Mouse (Mus musculus): ENCODE data around the gene Frmd5. TPM values are rescaled to one million over a fixed set of nuclear protein-coding genes. Genes with fewer than 3 reads are reported as not detected.

Frmd5 gene
- polyA plus RNA-seq, 1 experiment = 47.8 TPM

GRCm38 (mm10) chr2:121601543-121601942 lies 205.3 kb downstream of the Frmd5 start:
- H3K27ac ChIP-seq (ENCODE audit: insufficient read depth, low read length) = no peak overlapping the region
- H3K4me1 ChIP-seq (ENCODE audit: control insufficient read depth, insufficient read depth, low read length) = no peaks in the 10 kb centered on the region

DNA sequence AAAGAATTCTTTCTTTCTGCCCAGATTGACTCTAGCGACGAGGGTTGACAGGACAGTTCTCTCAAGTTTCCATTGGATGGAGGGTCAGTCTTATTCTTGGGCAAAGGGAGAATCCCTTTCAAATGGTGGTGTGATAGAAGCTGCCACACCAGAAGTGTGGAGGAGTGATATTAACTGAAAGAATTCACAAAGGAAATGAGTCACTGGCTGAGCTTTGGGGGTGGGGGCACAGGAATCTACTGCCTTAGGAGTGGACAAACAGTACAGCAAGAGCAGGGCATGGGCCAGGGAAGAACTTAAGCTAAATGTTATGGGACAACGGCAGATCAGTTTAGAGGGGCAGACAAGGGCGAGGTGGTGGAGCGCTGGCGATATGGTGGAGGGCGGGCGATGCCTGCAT lies 206.2 kb downstream of the Frmd5 start:
- no peaks in the 10 kb centered on the region for H3K4me1 ChIP-seq (ENCODE audit: control insufficient read depth, insufficient read depth, low read length)
- no peak overlapping the region for H3K4me3 ChIP-seq (ENCODE audit: insufficient read depth, low read length)
- H3K27ac ChIP-seq (ENCODE audit: insufficient read depth, low read length) = no peak overlapping the region
- TF ChIP-seq CTCF (IDR thresholded peaks at IDR 0.05; ENCODE audit: extremely low read depth, insufficient read depth, low read length) (no peak), POLR2A (IDR thresholded peaks at IDR 0.05; ENCODE audit: extremely low read depth, insufficient read depth, low read length) (no peak)

More at GRCm38 (mm10) chr2:121601543-121601942, 205.3 kb downstream of the Frmd5 start:
- TF ChIP-seq CTCF (IDR thresholded peaks at IDR 0.05; ENCODE audit: extremely low read depth, insufficient read depth, low read length) (no peak), POLR2A (IDR thresholded peaks at IDR 0.05; ENCODE audit: extremely low read depth, insufficient read depth, low read length) (no peak)
- H3K4me3 ChIP-seq (ENCODE audit: insufficient read depth, low read length) = no peak overlapping the region

GRCm38 (mm10) chr2:121598249-121598648 lies 208.6 kb downstream of the Frmd5 start:
- Histone ChIP-seq H3K4me3 (ENCODE audit: insufficient read depth, low read length) (no peak overlapping the region), H3K27ac (ENCODE audit: insufficient read depth, low read length) (no peak overlapping the region), H3K4me1 (ENCODE audit: control insufficient read depth, insufficient read depth, low read length) (peaks cover 5% of the 10 kb centered on the region; the same call in 1 of the 2 replicates)
- no peak for TF ChIP-seq CTCF (IDR thresholded peaks at IDR 0.05; ENCODE audit: extremely low read depth, insufficient read depth, low read length)
- no peak for TF ChIP-seq POLR2A (IDR thresholded peaks at IDR 0.05; ENCODE audit: extremely low read depth, insufficient read depth, low read length)

DNA sequence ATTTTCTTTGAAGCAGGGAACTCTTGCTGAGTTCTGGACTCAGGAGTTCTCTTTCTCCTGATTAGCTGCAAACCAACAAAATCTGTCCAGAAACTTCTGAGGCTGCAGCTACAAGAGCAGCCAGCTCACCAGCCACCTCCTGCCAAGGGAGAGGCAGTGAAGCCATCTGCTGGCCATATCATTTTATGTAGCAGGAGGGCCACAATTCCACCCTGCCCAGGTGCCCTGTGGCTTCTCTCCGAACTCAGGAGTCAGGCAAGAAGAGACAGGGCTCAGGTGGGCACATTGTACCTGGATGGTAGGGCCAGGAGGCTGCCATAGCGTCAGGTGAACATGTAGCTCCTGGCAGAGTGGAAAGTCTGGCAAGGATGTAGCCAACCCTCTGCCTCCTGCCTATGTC lies 210.3 kb downstream of the Frmd5 start:
- no peak overlapping the region for H3K4me3 ChIP-seq (ENCODE audit: insufficient read depth, low read length)
- TF ChIP-seq CTCF (IDR thresholded peaks at IDR 0.05; ENCODE audit: extremely low read depth, insufficient read depth, low read length) = 0 out of 2 replicates have a peak, but pooled peaks have one; percentile 8
- TF ChIP-seq POLR2A (IDR thresholded peaks at IDR 0.05; ENCODE audit: extremely low read depth, insufficient read depth, low read length) = no peak
- peaks cover 5% of the 10 kb centered on the region; the same call in 1 of the 2 replicates for H3K4me1 ChIP-seq (ENCODE audit: control insufficient read depth, insufficient read depth, low read length)
- H3K27ac ChIP-seq (ENCODE audit: insufficient read depth, low read length) = no peak overlapping the region

GRCm38 (mm10) chr2:121594660-121595291 lies 212.1 kb downstream of the Frmd5 start:
- TF ChIP-seq CTCF (IDR thresholded peaks at IDR 0.05; ENCODE audit: extremely low read depth, insufficient read depth, low read length) = no peak
- TF ChIP-seq POLR2A (IDR thresholded peaks at IDR 0.05; ENCODE audit: extremely low read depth, insufficient read depth, low read length) = no peak
- Histone ChIP-seq H3K4me1 (ENCODE audit: control insufficient read depth, insufficient read depth, low read length) (peaks cover 5% of the 10 kb centered on the region; the same call in 1 of the 2 replicates), H3K27ac (ENCODE audit: insufficient read depth, low read length) (no peak overlapping the region), H3K4me3 (ENCODE audit: insufficient read depth, low read length) (no peak overlapping the region)

- H3K4me1 ChIP-seq (ENCODE audit: control insufficient read depth, insufficient read depth, low read length) = peaks cover 5% of the 10 kb centered on the region; the same call in 1 of the 2 replicates
- no peak overlapping the region for H3K27ac ChIP-seq (ENCODE audit: insufficient read depth, low read length)
- H3K4me3 ChIP-seq (ENCODE audit: insufficient read depth, low read length) = no peak overlapping the region
- no peak for TF ChIP-seq CTCF (IDR thresholded peaks at IDR 0.05; ENCODE audit: extremely low read depth, insufficient read depth, low read length)
Measured at GRCm38 (mm10) chr2:121594131-121594530, 212.8 kb downstream of the Frmd5 start.

DNA sequence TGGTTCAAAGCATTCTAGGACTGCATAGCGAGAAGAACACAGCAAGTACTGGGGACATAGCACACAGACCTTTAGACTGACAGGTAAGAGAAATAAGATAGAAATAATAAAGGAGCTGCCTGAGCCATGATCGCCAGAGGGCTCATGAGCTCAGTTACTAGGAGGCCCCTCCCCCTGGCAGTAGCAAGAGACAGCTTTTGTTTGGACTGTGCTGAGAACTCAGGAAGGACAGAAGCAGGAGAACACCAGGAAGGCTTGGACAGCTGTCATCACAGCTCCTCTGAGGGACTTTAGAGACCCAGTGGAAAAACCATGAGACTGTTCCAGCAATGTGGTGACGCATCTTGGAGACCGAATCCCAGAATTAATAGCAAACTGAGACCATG lies 218.6 kb downstream of the Frmd5 start:
- Histone ChIP-seq H3K4me3 (ENCODE audit: insufficient read depth, low read length) (no peak overlapping the region), H3K27ac (ENCODE audit: insufficient read depth, low read length) (no peak overlapping the region), H3K4me1 (ENCODE audit: control insufficient read depth, insufficient read depth, low read length) (peaks cover 2% of the 10 kb centered on the region)
- TF ChIP-seq CTCF (IDR thresholded peaks at IDR 0.05; ENCODE audit: extremely low read depth, insufficient read depth, low read length) (no peak), POLR2A (IDR thresholded peaks at IDR 0.05; ENCODE audit: extremely low read depth, insufficient read depth, low read length) (no peak)

DNA sequence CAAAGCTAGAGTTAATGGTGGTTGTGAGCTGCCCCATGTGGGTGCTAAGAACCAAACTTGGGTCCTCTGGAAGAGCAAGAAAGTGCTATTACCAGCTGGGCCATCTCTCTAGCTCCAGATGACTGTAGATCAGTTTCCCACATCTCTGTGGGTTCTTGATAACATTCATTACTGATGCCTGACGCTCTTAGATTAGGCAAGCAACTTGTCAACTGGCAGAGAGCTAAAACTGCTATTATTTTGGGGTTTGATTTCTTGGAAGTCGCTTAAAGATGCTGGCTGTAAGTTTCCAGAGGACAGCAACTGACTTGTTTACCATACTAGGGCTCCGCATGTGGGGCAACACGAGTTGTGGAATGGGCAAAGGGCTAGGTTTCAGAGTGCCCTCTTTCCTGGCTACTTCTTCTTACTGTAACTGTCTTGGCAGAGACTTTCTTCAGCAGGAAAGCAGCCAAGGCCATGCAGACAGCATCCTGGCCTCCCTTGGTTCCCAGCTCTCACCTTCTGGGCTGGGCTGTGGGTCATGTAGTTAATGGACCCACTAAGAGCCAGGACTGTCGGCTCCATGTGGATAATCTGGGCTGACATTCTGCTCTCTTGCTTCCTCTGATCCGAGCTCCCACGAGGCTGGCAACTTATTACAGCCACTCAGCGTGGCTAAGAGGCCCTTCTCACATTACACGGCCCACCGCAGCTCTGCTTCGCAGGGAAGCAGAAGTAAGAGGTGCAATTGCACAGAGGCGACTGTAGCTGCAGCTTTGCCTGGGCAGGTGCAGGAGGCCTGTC lies 219.2 kb downstream of the Frmd5 start:
- Histone ChIP-seq H3K4me3 (ENCODE audit: insufficient read depth, low read length) (no peak overlapping the region), H3K27ac (ENCODE audit: insufficient read depth, low read length) (no peak overlapping the region), H3K4me1 (ENCODE audit: control insufficient read depth, insufficient read depth, low read length) (peaks cover 2% of the 10 kb centered on the region)
- TF ChIP-seq POLR2A (IDR thresholded peaks at IDR 0.05; ENCODE audit: extremely low read depth, insufficient read depth, low read length) = no peak
- TF ChIP-seq CTCF (IDR thresholded peaks at IDR 0.05; ENCODE audit: extremely low read depth, insufficient read depth, low read length) = no peak

GRCm38 (mm10) chr2:121584705-121585104 lies 222.2 kb downstream of the Frmd5 start:
- H3K27ac ChIP-seq (ENCODE audit: insufficient read depth, low read length) = no peak overlapping the region
- no peak overlapping the region for H3K4me3 ChIP-seq (ENCODE audit: insufficient read depth, low read length)
- TF ChIP-seq POLR2A (IDR thresholded peaks at IDR 0.05; ENCODE audit: extremely low read depth, insufficient read depth, low read length) (no peak), CTCF (IDR thresholded peaks at IDR 0.05; ENCODE audit: extremely low read depth, insufficient read depth, low read length) (no peak)
- H3K4me1 ChIP-seq (ENCODE audit: control insufficient read depth, insufficient read depth, low read length) = peaks cover 2% of the 10 kb centered on the region
